Mouse (Mus musculus) megakaryocyte, embryonic 14.5 days (primary cell): Measurements from ENCODE around the gene Sgca. TPM values are rescaled to one million over a fixed set of nuclear protein-coding genes. Genes with fewer than 3 reads are reported as not detected.
A peak's percentile ranks its signal among the peaks of the same experiment; 100 is the strongest.

Source experiments
- H3K27me3 ChIP-seq: replicated peaks from 2 replicates; pipeline ENCODE3; 2012; ENCODE audit warnings: inconsistent platforms
- H3K36me3 ChIP-seq: replicated peaks from 2 replicates; pipeline ENCODE3; 2012; ENCODE audit warnings: low read length, inconsistent platforms, mixed read lengths
- H3K4me1 ChIP-seq: 2 replicates; pipeline ENCODE4 v1.6.1; 2012; ENCODE audit warnings: inconsistent platforms
- H3K4me3 ChIP-seq: replicated peaks from 2 replicates; pipeline ENCODE3; 2012; ENCODE audit warnings: moderate library complexity, mild to moderate bottlenecking, inconsistent platforms
- H3K9me3 ChIP-seq: 2 replicates; pipeline ENCODE4 v1.6.1; 2012; ENCODE audit warnings: inconsistent platforms
- FLI1 ChIP-seq: IDR thresholded peaks from 2 replicates; pipeline ENCODE4 v1.6.1; 2012; ENCODE audit warnings: low read length, inconsistent platforms, mixed read lengths
- GATA1 ChIP-seq: IDR thresholded peaks from 3 replicates; pipeline ENCODE4 v1.6.1; 2012; ENCODE audit warnings: mixed read lengths, low read length, inconsistent platforms, borderline replicate concordance
- polyA plus RNA-seq: library from polyadenylated mRNA; stranded (reverse); fragments of >175 nt; gene quantifications from 2 replicates; pipeline ENCODE4 v1.2.3, GENCODE M21; 2012; ENCODE audit warnings: low replicate concordance; ENCODE audit not compliant: insufficient read depth

The Sgca gene
- polyA plus RNA-seq, 1 experiment, result 0.51 TPM

- Histone ChIP-seq H3K36me3 (no peaks in the 10 kb centered on the region), H3K27me3 (peaks cover 46% of the 10 kb centered on the region), H3K4me1 (peaks cover 12% of the 10 kb centered on the region), H3K4me3 (no peak overlapping the region), H3K9me3 (no peaks in the 10 kb centered on the region)
- no peak for TF ChIP-seq GATA1
- TF ChIP-seq FLI1, result no peak
Observed at GRCm38 (mm10) chr11:94916477-94916876, 59.6 kb downstream of the Sgca start.

GRCm38 (mm10) chr11:94915675-94916403 is 60.3 kb downstream of the Sgca start:
- Histone ChIP-seq H3K4me1 (peaks cover 12% of the 10 kb centered on the region), H3K36me3 (no peaks in the 10 kb centered on the region), H3K9me3 (no peaks in the 10 kb centered on the region), H3K27me3 (peaks cover 45% of the 10 kb centered on the region), H3K4me3 (peak overlapping the region; percentile 62)
- TF ChIP-seq FLI1 (no peak), GATA1 (no peak)

- Histone ChIP-seq H3K4me1 (peaks cover 12% of the 10 kb centered on the region), H3K9me3 (no peaks in the 10 kb centered on the region), H3K36me3 (no peaks in the 10 kb centered on the region), H3K4me3 (no peak overlapping the region), H3K27me3 (peaks cover 54% of the 10 kb centered on the region)
- TF ChIP-seq FLI1 (no peak), GATA1 (no peak)
Observed at GRCm38 (mm10) chr11:94913302-94914090, 62.6 kb downstream of the Sgca start.

Other genes with a start within 250 kb of the Sgca start
- gene Cdc34b, start 234.5 kb downstream of the Sgca start, polyA plus RNA-seq, result not detected in 2 replicates
- gene Tmem92, start 193.6 kb downstream of the Sgca start, polyA plus RNA-seq, result not detected in 2 replicates
- gene Col1a1, start 40.1 kb downstream of the Sgca start, polyA plus RNA-seq, result not detected in 2 replicates
- gene Hils1, start 8.7 kb downstream of the Sgca start, polyA plus RNA-seq, result not detected in 2 replicates
- 211 and 280 TPM in 2 replicates for gene Ppp1r9b, start 14.7 kb upstream of the Sgca start, polyA plus RNA-seq
- gene Samd14, start 33.6 kb upstream of the Sgca start, polyA plus RNA-seq, result 775 and 2,394 TPM in 2 replicates
- 35.1 and 38.6 TPM in 2 replicates for gene Pdk2, start 65.0 kb upstream of the Sgca start, polyA plus RNA-seq
- gene Itga3, start 100.5 kb upstream of the Sgca start, polyA plus RNA-seq, result 0.08 TPM in 1 of 2 replicates, not detected in the other
- not detected in 2 replicates for gene Dlx3, start 143.8 kb upstream of the Sgca start, polyA plus RNA-seq
- gene Dlx4, start 169.9 kb upstream of the Sgca start, polyA plus RNA-seq, result not detected in 2 replicates